Mouse (Mus musculus) NIH3T3 (cell line): Measurements from ENCODE around the gene Pes1.
"Not testable (repeated sequence)": the region's sequence is repeated elsewhere in the genome, so short reads cannot be mapped to it uniquely, and the experiment has no call there.

ENCODE experiments used
- DNase-seq: peaks from one replicate; pipeline ENCODE4 v3.0.0-alpha.2; 2012; ENCODE audit warnings: low read depth

The Pes1 gene

DNA sequence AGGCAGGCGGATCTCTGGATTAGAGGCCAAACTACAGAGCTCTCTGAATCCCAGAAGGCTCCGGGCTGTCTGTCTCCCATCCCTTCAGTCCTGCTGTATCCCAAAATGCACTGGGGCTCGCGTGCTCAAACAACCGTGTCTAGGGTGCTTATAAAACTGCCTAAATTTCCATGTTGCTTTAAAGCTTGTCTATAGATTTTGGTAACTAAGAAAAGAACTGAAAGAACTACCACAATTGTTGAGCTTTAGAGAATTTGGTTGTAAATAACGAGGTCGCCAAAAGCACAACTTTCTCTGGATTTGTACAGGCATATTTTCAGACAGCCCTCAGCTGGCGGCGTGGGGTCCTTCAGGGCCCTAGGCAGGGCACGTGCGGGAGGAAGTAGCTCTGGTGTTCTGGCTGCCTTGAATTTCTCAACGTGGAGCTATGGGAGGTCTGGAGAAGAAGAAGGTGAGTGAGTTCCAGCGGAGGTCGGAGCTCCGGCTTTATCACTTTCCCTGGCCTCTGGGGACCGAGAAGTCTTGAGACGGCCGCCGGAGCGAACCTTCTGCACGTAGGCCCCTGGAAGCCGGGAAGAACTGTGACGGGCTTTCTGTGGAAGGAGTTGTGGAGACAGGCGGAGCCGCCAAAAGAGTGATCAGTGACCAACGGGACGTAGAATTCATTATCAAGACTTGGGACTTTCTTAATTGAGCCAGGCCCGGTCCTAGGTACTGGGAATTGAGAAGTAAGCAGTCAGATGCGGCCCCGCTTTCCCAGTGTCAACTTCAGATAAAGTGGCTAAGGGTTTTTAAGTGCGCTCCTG, at the start of gene Pes1:
Pes1 (plus strand) TSS at position 366 of the 806 bp plus-strand sequence.
- peak; percentile 89 for DNase-seq

GRCm38 (mm10) chr11:3914109-3914840, 49.5 kb upstream of the Pes1 start, which contains the start of gene Slc35e4:
TSS of gene Slc35e4 (minus strand) at chr11:3914664.
- DNase-seq, result peak; percentile 94

DNA sequence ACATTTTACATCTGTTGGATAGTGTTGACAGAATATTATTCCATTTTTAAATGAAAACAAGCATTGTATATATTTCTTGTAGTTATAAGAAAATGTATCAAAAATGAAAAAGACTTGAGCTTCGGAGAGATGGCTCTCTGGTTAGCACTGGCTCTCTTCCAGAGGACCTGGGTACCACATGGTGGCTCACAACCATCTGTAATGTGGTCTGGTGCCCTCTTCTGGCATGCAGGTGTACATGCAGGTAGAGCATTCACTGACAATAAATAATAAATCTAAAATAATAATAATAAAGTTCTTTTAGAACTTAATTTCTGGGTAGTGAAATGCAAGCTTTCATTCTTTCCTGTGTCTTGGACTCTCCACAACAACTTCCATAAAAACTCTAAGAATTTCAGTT, 45.0 kb upstream of the Pes1 start:
- peak; percentile 63 for DNase-seq

DNA sequence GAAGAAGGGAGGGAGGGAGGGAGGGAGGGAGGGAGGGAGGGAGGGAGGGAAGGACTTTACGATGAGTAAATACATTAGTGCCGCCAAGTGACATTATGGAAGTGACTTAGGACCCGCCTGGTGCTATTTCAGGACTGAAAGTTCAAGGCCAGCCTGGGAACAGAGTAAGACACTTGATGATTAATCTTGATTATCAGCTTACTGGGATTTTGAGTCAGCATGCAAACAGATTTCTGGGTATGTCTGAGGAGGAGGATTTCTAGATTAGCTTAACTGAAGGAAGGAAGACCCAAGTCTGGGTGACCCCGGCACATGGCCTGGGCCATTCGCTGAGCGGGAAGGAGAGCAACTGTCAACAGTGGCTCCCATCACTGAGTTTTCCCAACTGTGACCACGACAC, 43.3 kb upstream of the Pes1 start:
- no peak for DNase-seq

- DNase-seq, result peak; percentile 79
Observed at GRCm38 (mm10) chr11:3921281-3921850, 42.4 kb upstream of the Pes1 start.

GRCm38 (mm10) chr11:3922115-3922514, 41.7 kb upstream of the Pes1 start:
- no peak for DNase-seq

GRCm38 (mm10) chr11:3922731-3923130, 41.0 kb upstream of the Pes1 start:
- no peak for DNase-seq

DNA sequence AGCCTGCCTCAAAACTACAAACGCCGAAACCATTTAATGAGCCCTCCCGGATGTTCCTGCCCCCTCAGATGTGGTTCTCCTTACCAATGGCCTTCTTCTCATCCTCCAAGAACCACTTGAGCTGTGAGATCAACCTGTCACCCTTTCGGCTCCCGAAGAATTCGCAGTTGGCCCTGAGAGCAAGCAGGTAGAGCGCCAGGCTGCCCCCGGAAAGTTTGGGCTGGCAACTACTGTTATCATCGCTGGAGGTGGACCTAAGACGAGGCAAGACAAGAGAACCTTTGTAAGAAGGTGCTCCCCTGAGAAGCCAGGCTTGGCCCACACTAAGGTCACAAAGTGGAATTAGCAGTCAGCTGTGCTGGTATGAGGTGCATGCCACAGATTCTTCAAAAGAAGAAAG, 37.9 kb upstream of the Pes1 start:
- no peak for DNase-seq

DNA sequence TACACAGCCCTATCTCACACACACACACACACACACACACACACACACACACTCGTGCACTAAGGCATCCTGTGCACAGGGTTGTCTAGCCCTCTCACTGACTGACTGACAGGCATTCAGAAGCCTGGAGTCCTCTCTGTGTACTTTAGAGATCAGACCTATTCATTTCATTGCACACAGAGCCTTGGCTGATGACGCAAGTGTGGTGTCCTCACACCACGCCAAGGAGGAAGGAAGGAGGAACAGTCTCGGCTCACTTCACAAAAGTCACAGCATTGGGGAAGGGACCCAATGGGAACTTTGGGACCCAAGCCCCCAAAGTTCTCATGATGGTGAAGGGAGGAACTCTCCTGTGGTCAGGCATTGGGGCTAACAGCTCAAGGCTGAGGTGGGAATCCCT, 33.8 kb upstream of the Pes1 start:
- no peak for DNase-seq

DNA sequence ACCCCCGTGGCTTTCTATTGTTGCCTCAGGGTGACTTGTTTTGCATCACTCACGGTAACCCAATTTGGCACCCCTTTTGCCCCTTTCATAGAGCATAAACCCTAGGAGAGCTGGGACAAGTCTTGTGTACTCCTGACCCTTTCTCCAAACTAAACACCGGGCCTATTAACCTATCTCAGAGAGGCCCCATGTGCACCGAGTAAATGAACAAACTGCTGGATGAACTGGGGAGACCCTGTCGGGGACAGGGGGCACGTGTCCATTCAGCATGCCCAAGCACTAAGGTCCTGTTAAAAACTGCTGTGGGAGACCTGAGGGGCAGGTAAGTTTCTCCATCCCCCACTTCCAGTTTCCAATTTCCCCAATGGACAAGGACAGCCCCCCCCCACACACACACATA, 32.8 kb upstream of the Pes1 start:
- DNase-seq, result no peak

DNA sequence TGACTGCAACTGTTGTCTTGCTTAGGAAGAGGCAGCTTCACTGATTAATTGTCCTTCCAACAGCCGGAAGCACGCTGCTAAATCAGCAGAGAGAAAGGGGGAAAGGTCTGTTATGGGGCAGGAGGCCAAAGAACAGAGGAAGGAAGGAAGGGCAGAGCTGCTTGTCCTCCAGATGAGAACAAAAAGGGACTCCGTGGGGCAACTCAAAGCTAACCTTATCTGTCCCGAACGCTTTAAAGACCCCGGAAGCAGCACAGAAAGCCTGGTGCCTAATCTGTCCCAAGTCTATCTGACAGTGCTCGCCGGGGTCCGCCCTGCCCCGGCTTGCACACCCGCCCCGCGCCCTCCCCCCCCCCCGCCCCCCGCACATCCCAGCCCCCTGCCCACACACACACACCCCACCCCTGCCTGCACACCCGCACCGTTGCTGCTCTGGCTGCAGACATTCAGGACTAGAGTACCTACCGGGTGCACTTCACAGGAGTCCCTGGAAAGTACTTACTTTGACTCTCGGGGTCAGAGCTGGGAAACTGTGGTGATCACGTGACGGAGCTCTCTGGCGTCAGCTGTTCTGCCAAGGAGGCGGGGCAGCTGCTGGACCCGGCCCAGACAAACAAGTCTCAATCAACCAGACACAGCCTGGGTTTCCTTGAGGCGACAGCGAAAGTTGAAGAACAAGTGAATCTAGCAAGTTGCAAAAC, 32.1 kb upstream of the Pes1 start, which contains the start of gene Tcn2:
Tcn2 (minus strand) TSS at position 649 of the 701 bp plus-strand sequence.
- peak; percentile 84 for DNase-seq

GRCm38 (mm10) chr11:3933756-3934285, 30.0 kb upstream of the Pes1 start:
- DNase-seq, result no peak

- no peak for DNase-seq
Observed at GRCm38 (mm10) chr11:3935135-3935534, 28.6 kb upstream of the Pes1 start.

GRCm38 (mm10) chr11:3936318-3936717, 27.5 kb upstream of the Pes1 start:
- DNase-seq, result no peak

DNA sequence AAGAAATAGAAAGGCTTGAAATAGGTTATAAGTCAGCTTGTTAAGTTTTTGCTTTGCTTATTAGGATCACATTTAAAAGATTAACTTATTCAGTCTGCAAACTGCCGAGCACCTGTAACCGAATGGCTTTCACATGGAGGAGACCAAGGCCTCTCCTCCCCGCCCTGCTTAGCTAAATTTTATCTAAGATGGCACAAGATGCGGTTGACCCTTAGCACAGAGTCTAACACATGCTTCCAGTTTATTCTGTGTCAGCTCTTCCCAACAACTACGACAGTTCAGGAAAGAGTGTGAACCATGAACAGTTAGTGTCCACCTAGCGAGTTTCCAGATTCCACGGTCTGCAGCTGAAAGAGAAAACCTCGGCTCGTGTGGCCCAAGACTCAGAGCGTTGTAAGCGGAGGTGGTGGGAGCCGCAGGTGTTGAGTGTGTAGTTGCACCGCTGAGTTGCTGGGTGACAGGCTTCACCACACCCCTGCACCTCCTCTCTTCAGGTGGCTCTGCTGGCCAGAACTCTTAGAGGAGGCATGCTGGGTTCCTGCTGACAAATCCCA, 26.4 kb upstream of the Pes1 start:
- DNase-seq, result no peak

DNA sequence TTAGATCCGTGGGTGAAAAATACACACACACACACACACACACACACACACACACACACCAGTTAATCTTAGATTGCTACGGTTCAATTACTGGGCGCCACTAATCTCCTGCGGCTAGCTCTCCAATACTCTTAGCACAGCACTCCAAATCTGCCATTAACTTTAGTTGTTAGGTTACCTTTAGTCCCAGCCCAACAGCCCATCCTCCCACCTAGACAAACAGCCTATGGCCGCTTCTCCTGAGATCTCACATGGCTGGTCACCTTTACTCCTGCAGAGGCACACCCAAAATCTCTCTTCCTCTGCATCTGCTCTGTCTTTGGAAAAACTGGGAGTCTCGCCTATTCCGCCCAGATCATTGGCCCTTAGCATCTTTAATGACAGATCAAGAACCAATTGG, 22.4 kb upstream of the Pes1 start:
- no peak for DNase-seq

GRCm38 (mm10) chr11:3946386-3946785, 17.4 kb upstream of the Pes1 start:
- no peak for DNase-seq

GRCm38 (mm10) chr11:3954876-3955275, 8.9 kb upstream of the Pes1 start:
- DNase-seq, result not testable (repeated sequence)

DNA sequence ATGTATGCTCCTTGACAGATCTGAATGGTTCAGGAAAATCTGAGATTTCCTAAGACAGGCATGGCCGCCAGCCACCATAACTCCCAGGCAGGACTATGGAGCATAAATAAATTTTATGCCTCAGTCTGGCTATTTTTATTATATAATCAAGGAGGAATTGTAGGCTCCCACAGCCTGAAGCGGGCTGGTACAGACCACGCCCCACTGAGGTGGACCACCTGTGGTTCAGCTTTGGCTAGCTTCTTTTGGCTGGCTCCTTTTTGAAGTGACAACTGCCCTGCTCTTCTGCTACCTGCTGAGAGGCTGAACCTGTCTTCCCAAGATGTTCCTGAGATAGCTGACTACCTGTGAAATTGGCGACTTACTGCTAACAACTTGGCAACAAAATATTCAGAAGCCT, 8.4 kb upstream of the Pes1 start:
- DNase-seq, result not testable (repeated sequence)

- peak; percentile 51 for DNase-seq
Observed at GRCm38 (mm10) chr11:3960901-3961300, 2.9 kb upstream of the Pes1 start.

GRCm38 (mm10) chr11:3961761-3962160, 2.0 kb upstream of the Pes1 start:
- DNase-seq, result no peak

GRCm38 (mm10) chr11:3963155-3963554, 620 bp upstream of the Pes1 start:
- DNase-seq, result no peak
